Mouse (Mus musculus): ENCODE measurements at regions not wholly inside any gene's neighbourhood (a gene's known extent, or its start where the extent isn't known, plus 50 kb on each side); places are given as distances from the start of the nearest gene placed in this dataset.

DNA sequence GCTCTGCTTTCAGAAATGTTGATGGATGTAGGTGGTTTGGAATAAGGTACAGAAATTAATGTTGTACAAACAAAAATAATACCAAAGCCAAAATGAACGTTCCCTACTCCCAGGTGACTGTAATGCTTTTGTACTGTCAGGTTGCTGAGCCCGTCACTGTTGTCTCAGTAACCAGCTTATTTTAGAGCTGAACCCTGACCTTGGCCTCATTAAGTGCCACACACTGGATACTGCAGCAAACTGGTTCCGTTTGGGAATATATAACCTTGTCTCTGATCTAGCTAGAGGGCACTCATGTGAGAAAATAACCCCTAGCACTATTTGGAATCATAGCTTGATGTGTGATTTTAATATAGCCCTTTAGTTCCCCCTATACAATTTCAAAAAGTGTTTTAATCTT lies 60.0 kb downstream of the Csl start:
- no peak for DNase-seq (ENCODE audit: extremely low spot score in 1 of 2, low spot score in 1 of 2)

DNA sequence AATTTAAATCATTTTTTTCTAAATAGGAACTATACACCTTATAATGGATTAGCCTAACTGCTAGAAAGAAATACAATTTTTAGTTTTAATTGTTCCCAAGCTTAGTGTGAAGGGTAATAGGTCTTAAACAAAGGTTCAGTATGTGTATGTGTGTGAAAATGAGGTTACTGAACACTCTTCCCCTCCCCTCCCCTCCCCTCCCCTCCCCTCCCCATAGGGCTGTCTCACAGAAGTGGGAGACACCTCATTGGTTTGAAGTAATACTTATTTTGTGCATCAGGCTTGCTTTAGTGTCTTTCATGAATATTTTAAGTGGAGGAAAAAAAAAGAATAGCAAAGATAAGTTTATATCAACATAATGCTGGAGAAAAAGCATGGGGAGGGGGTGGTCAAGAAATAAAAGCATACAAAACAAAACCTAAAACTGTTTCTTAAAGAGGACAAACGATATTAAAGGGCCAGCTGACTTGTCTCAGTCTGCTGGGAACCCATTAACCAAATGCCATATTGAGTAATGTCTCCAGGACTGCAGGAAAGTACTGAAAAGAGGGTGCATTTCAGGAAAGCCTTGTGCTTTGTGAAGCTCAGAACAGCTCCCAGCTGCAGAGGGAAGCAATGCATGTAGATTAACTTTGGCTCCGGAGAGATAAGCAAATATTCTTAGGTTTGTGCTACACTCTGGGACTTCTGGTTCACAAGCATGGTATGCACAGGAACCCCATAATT lies 59.2 kb downstream of the Csl start:
- DNase-seq (ENCODE audit: extremely low spot score in 1 of 2, low spot score in 1 of 2), result no peak
